Mouse (Mus musculus) left cerebral cortex, postnatal 10 days (tissue): ENCODE results near the gene 4931428L18Rik. TPM values are rescaled to one million over a fixed set of nuclear protein-coding genes. Genes with fewer than 3 reads are reported as not detected.
"Not testable (repeated sequence)": the region's sequence is repeated elsewhere in the genome, so short reads cannot be mapped to it uniquely, and the experiment has no call there.

ENCODE experiments used
- DNase-seq, 2 experiments: peaks; one replicate each; pipeline ENCODE4 v3.0.0; 2021 to 2022; ENCODE audit warnings: low spot score in 2 of 2, mixed read lengths in 1 of 2; ENCODE audit errors: extremely low spot score in 1 of 2
- intact Hi-C: fragments of 180-260 bp; cut with DNase I; formaldehyde crosslinking; loops from one replicate; pipeline ENCODE4 v1.15.1; 2025
- total RNA-seq, 2 experiments: library from RNA; stranded (reverse); gene quantifications; 2 replicates each; pipeline ENCODE4 v1.2.3; 2021

Gene 4931428L18Rik
- total RNA-seq, 2 experiments from 2014 or later, result not detected

DNA sequence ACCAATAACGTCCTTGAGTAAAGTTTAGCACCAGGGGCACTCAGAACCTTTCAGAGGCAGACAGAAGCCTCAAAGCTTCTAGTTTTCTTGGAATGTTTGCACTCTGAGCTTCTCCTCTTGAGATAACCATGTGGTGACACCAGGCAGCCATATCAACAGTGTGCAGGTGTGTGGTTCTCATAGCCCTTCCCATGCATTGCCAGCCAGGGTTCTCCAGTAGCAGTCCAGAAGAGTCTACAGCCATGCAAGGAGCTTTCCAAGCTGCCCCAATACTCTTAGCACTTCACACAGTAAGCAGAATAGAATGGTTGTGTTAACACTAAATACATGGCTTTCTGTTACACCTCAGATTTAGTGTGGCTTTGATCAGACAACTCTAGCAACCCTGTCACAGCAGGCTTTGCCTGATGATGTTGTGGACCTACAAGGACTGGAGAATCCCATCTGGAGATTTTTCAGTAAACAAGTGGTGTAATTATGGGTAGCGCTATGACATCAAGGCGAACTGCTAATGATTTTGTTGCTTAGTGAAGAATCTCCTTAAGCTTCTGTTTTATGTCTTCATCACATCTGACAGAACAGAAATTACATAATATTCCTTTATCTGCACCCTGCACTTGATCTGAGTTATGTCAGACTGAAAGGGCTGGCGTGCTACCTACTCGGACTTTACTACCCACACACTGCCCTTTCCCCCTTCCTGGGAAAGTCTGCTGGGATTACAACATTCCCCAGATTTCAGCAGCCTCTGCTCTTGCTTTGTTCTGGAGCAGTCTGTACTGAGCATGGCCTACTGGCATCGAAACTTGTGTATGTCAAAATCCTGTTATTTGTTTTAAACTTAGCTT, 149.7 kb downstream of the 4931428L18Rik start:
- no peak for DNase-seq
- intact Hi-C loops, result no loop called here

DNA sequence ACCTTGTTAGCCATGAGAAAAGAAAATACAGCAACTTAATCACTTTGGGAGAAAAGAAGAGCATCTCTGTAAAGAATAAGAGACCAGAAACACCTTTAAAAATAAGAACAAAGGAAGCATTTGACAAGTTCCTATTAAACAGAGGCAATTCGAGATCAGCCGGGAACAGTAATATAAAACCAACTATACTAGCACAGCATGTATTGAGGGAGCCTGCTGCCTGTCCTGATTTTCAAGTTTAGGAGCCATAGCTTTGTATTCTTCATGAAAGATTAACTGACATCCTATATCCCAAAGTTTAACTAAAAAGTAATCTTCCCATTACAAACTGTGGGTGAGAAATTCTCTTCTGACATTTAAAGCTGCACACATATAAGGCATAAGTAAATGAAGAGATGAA, 151.3 kb downstream of the 4931428L18Rik start:
- DNase-seq, result no peak
- intact Hi-C loops, result no loop called here

DNA sequence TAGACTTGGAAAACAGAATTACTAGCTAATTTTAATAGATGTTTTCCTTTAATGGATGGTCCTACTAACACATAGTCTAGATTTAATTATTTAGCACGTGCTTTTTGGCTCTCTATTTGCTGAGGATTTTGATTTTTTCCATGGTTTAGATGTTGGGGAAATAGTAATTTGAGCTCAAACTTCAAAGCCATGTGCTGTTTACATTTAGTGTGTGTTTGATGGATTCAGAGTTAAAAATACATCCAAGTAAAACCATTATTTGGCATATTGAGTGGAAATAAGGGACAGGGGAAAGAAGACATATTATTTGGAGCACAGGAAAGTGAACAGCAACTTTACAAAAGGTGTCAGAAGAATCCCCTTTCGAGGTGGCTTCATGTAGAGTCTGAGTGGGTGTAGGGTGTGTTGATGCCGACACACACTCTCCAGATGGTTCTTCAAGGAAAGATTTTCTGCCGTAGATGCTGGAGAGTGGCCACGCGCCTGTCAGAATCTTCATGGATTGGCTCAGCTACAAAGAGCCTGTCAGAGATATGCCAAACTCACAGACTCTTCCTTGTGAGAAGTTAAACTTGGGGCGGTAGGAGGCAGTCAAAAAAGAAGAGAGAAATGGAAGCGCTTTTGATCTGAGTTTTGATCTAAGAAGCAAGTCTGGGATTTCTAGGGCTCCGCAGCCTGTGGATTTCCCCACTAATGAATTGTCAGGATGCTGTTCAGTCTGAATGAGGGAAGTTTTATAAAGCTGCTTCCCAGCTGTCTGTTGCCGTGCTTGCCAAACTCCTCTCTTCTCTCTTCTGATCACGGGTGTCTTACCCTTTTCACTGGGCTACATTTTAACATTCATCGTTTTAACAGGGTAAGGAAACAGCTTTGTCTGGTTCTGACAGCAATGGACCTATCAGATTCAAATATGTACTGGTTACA, 157.4 kb downstream of the 4931428L18Rik start:
- intact Hi-C loops, result no loop called here

DNA sequence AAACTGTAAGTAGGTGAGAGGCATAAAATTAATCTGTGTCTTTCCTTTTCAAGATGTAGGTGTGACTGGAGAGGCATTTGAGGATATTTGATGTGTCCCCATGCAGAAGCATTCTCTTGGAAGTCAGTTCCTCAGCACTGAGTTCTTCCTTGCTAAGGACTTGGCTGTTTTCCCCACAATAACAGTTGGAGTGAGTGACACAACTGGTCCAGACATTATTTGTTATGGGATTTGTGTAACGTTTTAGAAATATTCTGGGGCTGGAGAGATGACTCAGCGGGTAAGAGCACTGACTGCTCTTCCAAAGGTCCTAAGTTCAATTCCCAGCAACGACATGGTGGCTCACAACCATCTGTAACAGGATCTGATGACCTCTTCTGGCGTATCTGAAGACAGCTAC, 162.7 kb downstream of the 4931428L18Rik start:
- intact Hi-C loops, result no loop called here
- DNase-seq, result no peak

More for the DNA sequence above, 157.4 kb downstream of the 4931428L18Rik start:
- DNase-seq, result peak; percentile 17 to 46

DNA sequence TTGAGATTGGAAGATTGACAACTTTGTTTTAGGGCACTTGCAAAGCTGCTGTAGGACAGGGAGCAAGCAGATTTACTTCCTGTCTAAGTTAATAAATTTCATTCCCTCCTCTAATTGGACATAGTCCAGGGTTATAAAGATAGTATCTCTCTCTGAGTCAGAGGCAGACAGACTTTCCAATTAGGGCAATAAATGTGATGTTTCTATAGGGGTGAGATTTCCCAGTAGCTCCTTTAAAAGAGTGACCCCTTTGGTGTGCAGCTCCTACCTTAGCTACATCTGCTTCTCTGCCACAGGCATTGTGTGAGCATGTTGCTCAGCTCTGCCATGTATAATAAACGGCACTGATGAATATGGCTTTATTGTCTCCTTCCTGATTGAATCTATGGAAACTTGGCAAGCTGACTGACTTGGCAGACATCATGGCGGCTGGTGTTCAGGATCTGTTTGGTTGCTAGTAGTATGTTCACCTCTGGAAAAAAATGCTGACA, 163.6 kb downstream of the 4931428L18Rik start:
- no peak for DNase-seq
- intact Hi-C loops, result no loop called here

DNA sequence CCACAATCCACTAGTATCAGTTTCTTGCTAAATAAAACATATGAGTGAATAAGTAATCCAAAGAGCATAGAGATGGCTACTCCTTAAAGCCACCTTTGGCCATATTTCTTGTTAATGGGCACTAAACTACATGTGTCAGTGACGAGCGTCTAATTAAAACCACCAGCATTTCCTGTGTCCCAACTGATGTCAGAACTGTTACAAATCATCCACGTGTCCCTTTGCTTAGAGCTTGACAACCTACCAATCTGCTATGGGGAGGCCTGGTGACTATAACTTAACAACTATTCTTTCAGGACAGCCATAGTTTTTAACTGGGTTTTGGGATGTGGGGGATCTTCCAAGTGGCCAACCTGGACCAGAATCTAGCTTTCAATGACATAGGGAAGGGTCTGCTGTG, 164.3 kb downstream of the 4931428L18Rik start:
- no peak for DNase-seq
- intact Hi-C loops, result no loop called here

DNA sequence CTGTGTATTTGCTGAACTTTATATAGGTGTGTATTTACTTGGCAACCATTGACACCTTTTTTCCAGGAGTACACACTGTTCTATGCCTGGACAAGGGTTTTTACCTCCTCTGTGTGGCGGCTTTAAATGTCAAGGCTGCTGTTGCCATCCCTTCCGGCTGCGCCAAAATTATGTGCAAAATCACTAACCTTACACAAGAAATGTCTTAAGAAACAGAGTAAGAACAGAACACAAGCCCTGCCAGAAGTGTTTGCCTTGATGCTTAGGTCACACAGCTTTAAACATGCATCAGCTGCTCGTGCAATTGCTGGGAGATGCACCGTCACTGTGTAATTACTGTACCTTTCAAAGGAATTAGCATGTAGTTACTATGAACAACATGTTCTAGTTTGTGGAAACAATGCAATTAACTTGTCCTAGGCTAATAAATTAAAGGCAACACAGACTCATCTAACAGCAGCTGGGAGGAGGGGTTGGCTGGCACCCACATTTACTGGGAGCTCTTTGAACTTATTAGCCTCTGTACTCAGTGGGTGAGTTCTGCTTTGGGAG, 171.0 kb downstream of the 4931428L18Rik start:
- no peak for DNase-seq
- intact Hi-C loops, result no loop called here

DNA sequence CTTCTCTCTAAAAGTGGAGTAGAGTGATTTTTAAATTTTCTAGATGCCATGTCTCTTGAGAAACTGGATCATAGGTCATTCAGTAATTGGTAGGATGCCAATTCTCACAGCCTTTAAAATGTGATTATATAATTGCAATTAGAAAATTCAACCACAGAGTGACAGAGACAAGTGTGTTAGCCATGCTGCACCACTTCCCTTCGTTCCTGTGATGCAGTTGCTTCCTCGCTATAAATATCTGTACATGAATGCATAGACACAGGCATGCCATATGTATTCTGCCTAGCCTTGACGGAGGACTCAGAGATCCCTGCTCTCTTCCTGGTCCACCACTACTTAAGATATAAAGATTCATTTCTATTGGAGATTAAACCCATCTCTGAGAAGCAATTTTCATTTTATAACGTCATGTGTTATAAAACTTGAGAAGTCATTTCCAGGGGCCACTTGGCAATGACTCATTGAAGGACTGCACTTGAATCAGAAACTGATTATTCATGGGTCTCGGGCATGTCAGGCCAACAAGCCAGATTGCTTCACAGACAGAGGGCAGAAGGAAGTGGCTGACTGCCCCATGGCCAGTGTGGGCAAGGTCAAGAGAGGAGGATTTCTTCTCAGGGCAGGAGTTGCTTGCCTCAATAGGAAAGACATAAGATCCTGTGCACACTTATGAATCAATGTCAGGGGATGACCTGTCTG, 172.4 kb downstream of the 4931428L18Rik start:
- intact Hi-C loops, result no loop called here
- no peak for DNase-seq

DNA sequence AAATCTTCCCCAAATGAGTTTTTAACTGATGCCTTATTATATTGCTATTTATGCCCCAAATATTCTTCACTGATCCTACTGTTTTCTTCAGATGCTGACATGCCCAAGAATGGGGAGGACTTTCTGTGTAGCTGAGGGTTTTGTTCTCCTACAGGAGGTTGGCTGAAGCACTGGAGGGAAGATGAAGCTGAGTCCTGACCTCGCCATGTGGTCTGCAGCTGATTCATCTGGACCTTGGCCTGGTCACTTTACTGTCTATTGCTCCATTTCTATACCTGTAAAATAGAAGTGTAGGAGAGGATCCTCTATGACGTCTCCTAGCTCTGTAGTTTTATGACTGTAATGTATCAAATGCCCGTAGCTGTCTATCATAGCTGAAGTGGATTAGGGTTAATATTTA, 179.3 kb downstream of the 4931428L18Rik start:
- intact Hi-C loops, result no loop called here
- no peak for DNase-seq

DNA sequence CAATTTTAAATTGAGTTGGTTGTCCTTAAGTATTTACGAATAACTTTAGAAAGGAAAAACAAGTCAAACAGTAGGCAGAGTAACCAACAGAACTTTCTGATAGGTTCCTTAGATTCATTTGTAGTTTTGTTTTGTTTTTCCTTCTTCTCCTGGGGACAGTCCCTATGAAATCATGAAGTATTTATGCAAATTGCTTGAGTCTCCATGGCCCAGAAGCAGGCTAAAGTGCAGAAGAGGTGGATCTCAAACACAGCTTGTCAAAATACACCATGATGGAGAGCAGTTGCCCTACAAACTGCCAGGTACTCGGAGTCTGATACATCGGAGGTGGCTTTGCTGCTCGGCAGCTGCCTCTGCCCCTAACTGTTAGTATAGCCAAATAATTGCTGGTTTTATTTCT, 179.7 kb downstream of the 4931428L18Rik start:
- DNase-seq, result no peak
- intact Hi-C loops, result no loop called here

DNA sequence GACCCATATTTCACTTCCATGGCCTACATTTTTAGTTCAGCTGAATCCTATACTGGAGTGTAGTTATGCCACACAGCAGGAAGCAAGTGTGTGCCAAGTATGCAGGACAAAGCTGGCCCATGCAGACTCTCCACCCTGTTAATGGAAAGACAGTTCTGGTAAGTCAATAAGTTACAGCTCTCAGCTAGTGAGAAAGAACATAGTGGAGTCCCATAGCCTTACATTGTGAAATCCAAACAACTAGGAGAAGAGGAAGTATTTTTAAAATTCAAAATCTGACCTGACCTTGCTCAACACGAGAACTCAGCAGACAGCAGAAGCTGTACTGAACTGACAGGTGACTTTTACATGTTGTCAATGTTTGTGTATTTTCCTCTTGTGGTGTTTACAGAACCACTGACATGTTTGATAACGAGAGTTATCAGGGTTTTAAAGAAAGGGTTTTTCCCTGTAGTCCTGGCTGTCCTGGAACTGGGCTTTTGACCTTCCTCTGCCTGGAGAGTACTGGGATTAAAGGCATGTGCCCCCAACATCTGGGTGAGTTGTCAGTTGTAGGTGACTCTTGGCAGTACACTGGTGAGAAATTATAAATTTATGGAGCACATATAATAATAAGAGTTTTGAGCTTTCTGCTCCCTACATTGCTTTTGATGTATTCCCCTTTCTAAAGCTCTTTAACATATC, 188.5 kb downstream of the 4931428L18Rik start:
- intact Hi-C loops, result no loop called here
- DNase-seq, result no peak

DNA sequence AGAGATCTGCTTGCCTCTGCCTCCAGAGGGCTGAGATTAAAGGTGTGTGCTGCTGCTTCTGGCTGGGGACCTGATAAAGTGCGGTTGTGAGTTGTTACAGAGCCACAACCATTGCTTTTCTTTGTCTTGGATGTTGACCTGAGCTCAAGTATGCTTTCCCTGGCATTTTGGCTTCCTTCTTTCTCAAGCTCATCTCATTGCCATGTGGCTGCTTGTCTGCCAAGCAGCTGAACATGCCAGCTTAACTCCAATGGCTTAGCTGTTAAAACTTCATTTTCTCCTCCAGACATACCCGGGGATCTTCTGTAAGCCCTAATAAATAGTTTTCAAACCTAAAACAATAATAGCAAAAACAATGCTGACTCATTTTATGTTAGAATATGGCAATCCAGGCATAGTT, 190.1 kb downstream of the 4931428L18Rik start:
- no peak for DNase-seq
- intact Hi-C loops, result no loop called here

DNA sequence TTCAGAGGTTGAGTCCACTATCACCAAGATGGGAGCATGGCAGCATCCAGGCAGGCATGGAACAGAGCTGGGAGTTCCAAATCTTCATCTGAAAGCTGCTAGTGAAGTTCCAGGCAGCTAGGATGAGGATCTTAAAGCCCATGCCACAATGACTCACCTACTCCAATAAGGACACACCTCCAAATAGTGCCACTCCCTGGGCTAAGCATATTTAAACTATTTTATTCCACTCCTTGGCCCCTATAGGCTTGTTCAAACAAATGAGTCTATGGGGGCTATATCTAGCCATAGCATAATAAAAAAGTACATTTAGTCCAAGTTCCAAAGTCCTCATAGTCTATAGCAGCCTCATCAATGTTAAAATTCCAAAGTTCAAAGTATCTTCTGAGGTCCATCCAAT, 199.3 kb downstream of the 4931428L18Rik start:
- DNase-seq, result no peak
- intact Hi-C loops, result no loop called here

DNA sequence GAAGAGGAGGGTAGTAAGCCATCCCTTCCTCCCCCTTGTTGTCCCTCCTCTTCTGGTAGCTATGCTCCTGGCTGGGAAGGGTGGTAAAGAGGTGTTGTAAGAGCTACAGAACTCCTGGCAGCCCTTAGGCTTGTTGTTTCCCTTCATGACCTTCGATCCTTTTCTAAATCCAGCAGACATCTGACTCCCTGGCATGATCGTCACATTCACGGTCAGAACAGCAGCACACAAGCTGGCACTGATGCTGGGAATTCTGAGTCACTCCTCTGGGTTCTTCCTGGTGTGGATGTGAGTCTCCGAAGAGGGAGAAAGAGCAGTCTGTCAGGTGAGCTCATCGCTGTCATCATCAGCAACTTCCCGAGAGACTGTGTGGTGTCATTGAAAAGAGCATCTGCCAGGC, 203.2 kb downstream of the 4931428L18Rik start:
- intact Hi-C loops, result no loop called here

DNA sequence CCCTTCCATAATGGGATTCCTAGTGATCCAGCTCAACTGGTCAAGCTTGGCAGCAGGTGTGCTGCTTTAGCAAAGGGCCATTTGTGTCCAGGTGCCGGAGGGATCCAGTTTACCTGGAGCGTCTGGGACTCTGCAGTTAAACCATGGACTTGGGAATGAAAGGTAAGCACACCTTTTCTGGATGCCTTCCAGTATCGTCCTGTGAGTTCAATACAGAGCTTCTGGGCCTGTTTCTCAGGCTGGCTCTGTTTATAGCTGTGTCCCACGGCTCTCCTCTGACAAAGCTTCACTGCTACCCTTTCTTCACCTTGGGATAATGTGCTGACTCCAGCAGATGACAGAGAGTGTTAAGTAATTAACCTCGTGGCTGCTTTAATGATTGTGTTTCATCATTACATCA, 205.1 kb downstream of the 4931428L18Rik start:
- no peak for DNase-seq
- intact Hi-C loops, result no loop called here

More for the DNA sequence above, 203.2 kb downstream of the 4931428L18Rik start:
- DNase-seq, result no peak

DNA sequence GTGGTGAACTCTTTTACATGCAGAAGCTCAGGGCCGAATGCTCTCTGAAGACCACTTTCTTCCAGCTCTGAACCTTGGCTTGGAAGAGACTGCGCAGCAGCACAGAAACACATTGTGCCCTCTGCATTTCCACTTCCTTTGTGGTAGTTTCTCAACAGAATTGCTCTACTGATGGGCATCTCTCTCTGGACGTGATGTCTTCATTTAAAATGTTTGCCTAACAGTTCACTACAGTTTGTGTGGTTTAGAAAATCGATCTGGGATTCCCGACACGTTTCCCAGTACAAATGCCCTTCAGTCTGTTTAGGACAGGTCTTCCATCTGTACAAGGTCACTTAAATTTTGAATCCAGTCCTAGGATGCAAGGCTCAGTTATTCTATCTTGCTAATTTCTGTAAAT, 206.4 kb downstream of the 4931428L18Rik start:
- intact Hi-C loops, result no loop called here
- no peak for DNase-seq

DNA sequence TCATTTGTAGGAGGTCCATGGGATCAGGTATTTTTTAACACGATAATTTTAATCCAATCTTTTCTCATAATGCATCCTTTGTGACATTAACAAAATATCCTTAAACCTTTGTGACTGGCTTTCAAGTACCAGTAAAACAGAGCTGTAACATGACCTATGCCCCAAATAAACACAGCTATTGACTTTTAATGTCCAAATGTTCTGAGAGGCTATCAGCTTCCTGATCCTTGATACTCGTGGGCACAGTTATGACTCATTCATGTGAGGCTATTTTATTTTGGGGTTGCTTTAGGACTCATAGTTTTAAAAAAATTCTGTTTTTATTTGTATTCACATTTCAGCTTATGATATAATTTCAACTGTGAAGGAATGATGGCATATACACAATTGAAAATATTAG, 207.2 kb downstream of the 4931428L18Rik start:
- intact Hi-C loops, result no loop called here
- DNase-seq, result no peak

DNA sequence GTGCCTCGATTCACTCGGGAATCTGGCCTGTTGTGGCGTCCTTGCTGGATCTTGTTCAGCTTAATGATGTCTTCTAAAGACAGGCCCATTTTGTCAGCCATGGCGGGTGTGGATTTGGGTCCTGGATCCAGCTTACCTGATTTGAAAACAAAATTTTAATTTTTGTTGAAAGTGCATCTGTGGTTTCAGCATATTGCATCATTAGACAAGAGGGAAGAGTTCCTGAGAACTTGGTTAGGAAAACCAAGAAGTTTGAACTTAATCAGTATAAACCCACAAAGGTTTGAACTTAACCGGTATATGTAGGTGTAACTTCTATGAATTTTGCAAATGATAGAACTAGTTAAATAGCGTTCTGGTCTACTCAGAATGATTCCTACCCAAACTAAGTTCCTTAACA, 244.6 kb downstream of the 4931428L18Rik start, which contains the start of gene AC153137.1:
AC153137.1 (minus strand) TSS at position 101 of the 400 bp plus-strand sequence.
- intact Hi-C loops, DNase-seq: not testable (repeated sequence)
